Mouse (Mus musculus) small intestine, adult 2 months (tissue): ENCODE results near the gene Gm11733. TPM values are rescaled to one million over a fixed set of nuclear protein-coding genes. Genes with fewer than 3 reads are reported as not detected.
A peak's percentile ranks its signal among the peaks of the same experiment; 100 is the strongest.

ENCODE experiments used
- H3K27ac ChIP-seq: fragments of 200-500 bp; 2 replicates; pipeline ENCODE4 v1.5.1; 2012; ENCODE audit warnings: low read depth, low read length, control low read depth, inconsistent platforms; ENCODE audit not compliant: insufficient read depth
- H3K27me3 ChIP-seq: fragments of 200-500 bp; 2 replicates; pipeline ENCODE4 v1.6.1; 2012; ENCODE audit warnings: mild to moderate bottlenecking, moderate library complexity, low read length, inconsistent platforms; ENCODE audit not compliant: control insufficient read depth, insufficient read depth
- H3K36me3 ChIP-seq: fragments of 200-500 bp; 2 replicates; pipeline ENCODE4 v1.6.1; 2012; ENCODE audit warnings: mild to moderate bottlenecking, low read length, control low read depth, inconsistent platforms; ENCODE audit not compliant: control insufficient read depth, insufficient read depth
- H3K4me1 ChIP-seq: fragments of 200-500 bp; 2 replicates; pipeline ENCODE4 v1.6.1; 2012; ENCODE audit warnings: low read length, inconsistent platforms, mixed read lengths; ENCODE audit not compliant: control insufficient read depth, insufficient read depth, insufficient read length
- H3K4me3 ChIP-seq: fragments of 200-500 bp; 2 replicates; pipeline ENCODE4 v1.5.1; 2012; ENCODE audit warnings: low read depth, mild to moderate bottlenecking, control low read depth, inconsistent platforms, low read length, moderate library complexity
- CTCF ChIP-seq: fragments of 200-500 bp; IDR thresholded peaks from 2 replicates; pipeline ENCODE4 v1.5.1; 2012; ENCODE audit warnings: low read depth, mild to moderate bottlenecking, control low read depth, inconsistent platforms, low read length, moderate library complexity, mixed read lengths; ENCODE audit not compliant: insufficient replicate concordance, insufficient read length; ENCODE audit errors: extremely low read depth
- POLR2A ChIP-seq: fragments of 200-500 bp; IDR thresholded peaks from 2 replicates; pipeline ENCODE4 v1.6.1; 2012; ENCODE audit warnings: low read depth, mild to moderate bottlenecking, control low read depth, inconsistent platforms, low read length, moderate library complexity
- WGBS: fragments of 180-500 bp; shearing (Covaris S2); methylation state at CpG from one replicate; pipeline ENCODE4 v1.1.7; 2018; 5-methylcytosine and 5-hydroxymethylcytosine counted together
- polyA plus RNA-seq: library from polyadenylated mRNA; depleted of rRNA; stranded (reverse); fragments of >200 nt; gene quantifications from 2 replicates; pipeline ENCODE4 v1.2.3, GENCODE M21; 2012

Gene Gm11733
- polyA plus RNA-seq, 1 experiment: not detected

DNA sequence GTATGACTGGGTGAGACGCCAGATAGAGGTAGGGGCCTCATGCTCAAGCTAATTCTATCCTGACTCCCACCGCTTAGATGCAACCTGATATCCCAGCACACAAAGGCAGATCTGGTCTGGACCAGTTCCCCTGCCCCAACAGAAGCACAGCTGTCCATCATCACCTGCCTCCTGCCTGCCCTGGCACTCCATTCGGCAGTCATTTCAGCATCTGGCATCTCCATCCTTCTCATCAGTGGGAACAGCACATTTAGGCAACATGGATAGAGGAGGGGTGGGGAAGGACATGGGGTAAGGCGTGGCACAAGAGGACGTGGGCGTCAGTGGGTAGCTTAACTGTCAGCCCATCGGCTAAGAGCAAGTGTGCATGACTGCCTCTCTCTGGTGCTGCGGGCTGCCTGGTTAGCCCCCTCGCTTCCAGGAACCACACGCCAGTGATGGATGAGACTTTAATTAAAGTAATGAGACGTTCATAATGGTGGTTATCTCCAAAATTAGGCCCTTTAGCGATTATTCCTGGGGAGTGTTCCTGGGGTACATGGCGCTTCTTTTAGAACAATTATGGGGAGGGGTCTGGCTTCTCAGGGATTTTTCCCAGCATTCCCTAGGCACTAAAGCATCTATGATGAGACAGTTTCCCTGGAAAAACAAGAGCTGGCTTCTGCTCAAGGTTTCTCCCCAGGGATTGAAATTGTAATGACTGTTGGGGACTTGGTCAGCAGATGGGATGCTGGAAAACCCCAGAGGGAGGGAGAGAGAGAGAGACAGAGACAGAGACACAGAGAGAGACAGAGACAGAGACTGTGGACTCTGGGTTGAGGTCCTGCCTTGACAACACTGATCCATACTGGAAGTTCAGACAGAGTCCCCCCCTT is 38.0 kb downstream of the Gm11733 start:
- no peaks in the 10 kb centered on the region for H3K4me1 ChIP-seq
- no peak overlapping the region for H3K4me3 ChIP-seq
- no peaks in the 10 kb centered on the region; the same call in 1 of the 2 replicates for H3K27me3 ChIP-seq
- no peak overlapping the region for H3K27ac ChIP-seq
- WGBS: 65% methylated on average over 13 of the region's 13 CpGs
- TF ChIP-seq POLR2A (no peak), CTCF (no peak)
- H3K36me3 ChIP-seq: no peaks in the 10 kb centered on the region

DNA sequence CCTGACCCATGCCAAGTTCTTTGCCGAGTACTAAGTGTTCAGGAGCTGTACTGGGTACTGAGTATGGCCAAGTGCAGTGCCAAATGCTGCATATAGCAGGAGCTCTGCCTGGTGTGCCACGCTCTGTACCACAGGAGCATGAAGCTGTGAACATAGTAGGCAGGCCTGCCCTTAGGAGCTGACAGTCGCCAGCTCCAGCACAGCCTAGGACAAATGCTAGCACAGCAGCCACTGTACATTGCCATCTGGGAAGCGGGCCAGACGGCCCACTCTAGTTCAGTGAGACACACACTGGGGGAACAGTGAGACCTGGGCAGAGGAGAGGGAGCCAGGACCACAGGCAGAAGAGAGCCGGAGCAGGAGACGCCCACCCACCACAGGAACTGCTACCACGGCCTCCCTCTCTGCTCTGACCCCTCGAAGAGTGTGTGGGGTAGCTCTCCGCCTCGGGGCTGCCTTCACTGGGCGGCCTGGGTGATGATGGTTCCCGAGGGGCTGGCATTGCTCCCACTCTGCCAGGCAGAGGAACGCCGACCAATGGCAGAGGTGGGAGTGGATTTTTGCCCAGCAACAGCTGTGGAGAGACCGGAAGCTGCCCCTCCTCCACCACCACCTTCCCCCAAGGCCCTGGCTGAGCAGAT is 38.8 kb downstream of the Gm11733 start:
- Histone ChIP-seq H3K36me3 (no peaks in the 10 kb centered on the region), H3K27ac (no peak overlapping the region), H3K4me3 (no peak overlapping the region), H3K27me3 (no peaks in the 10 kb centered on the region; the same call in 1 of the 2 replicates), H3K4me1 (no peaks in the 10 kb centered on the region)
- TF ChIP-seq POLR2A: no peak
- no peak for TF ChIP-seq CTCF
- WGBS: 75% methylated on average over 16 of the region's 16 CpGs

DNA sequence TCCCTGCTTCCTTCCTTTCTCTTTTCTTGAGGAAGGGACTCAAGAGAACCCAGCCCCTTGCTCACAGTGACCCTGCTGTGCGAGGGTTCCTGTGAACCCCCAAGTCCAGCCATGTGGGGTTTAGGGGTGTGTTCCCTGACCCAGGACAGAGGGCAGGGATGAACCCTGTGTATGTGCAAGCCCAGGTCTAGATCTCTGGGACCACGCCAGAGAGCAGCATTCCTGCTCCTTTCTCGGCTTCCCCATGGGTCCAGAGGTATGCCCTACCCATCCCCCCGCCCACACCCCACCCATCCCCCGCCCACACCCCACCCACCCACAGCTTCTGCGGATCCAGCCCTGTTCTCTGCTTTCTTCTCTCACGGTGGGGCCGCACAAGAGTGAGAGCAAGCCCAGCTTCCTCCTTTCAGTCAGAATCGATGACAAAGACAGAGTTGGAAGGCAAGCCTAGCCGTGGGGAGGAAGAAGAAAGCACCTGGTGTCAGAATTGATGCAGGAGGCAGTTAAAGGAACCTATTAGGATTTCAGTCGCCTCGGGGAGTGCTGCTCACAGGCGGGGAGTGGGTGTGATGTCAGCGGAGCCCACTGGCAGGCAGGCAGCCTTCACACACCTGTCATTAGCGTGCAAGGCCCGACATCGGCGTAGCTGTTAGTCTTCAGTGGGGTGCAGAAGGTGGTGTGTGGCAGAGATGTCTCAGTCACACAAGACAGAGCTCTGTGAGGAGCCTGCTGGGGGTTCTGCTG is 41.6 kb downstream of the Gm11733 start:
- TF ChIP-seq CTCF (no peak), POLR2A (no peak)
- WGBS: 12% methylated on average over 18 of the region's 18 CpGs

DNA sequence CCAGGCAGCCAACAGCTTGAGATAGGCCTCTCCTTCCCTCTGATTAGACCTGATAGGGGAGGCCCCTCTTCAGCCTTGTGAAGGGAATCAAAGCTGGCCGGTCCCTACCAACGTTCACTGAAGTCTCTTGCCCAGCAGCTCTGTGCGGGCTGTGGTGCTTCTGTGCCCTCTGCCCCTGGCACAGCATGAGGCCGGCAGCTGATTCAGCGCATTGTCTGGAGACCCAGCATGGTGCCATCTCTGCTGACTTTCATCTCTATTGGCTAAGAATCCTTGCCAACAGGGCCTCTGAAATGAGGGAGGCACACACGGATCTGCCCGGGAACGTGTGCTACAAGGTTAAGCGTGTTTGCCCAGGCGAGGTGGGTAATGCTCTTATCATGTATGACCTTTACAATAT is 48.2 kb downstream of the Gm11733 start:
- Histone ChIP-seq H3K4me1 (0 out of 2 replicates have a peak, but pooled peaks cover 2% of the 10 kb centered on the region), H3K27ac (no peak overlapping the region), H3K4me3 (no peak overlapping the region), H3K36me3 (no peaks in the 10 kb centered on the region), H3K27me3 (no peaks in the 10 kb centered on the region)
- TF ChIP-seq POLR2A (no peak), CTCF (no peak)
- 67% methylated on average over 10 of the region's 10 CpGs for WGBS

More for the DNA sequence above, 41.6 kb downstream of the Gm11733 start:
- Histone ChIP-seq H3K27ac (no peak overlapping the region), H3K27me3 (no peaks in the 10 kb centered on the region; the same call in 1 of the 2 replicates), H3K4me1 (0 out of 2 replicates have a peak, but pooled peaks cover 2% of the 10 kb centered on the region), H3K4me3 (no peak overlapping the region), H3K36me3 (no peaks in the 10 kb centered on the region)

DNA sequence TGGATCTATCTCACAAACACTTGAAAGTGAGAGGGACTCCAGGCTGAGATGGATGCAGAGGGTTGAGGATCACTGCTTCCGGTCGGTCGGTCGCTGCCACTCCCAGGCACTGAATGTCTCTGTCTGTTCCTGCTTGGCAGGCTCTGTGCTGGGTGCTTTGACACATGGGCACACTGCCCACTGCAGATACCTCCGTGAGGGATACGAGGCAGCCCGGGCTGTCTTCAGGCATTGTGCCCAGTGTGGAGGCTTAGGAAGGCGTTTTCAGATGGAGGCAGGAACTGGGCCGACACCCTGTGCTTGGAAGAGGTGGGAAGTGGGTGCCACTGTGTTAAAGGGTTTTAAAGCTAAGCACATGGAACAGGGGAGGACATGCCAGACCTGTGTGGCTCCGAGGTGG is 50.7 kb downstream of the Gm11733 start:
- H3K27ac ChIP-seq: peak overlapping the region; percentile 12; the same call in 1 of the 2 replicates
- no peaks in the 10 kb centered on the region for H3K4me1 ChIP-seq
- 17% methylated on average over 10 of the region's 10 CpGs for WGBS
- no peaks in the 10 kb centered on the region for H3K36me3 ChIP-seq
- H3K27me3 ChIP-seq: no peaks in the 10 kb centered on the region
- no peak overlapping the region for H3K4me3 ChIP-seq
- TF ChIP-seq POLR2A: no peak
- TF ChIP-seq CTCF: no peak

DNA sequence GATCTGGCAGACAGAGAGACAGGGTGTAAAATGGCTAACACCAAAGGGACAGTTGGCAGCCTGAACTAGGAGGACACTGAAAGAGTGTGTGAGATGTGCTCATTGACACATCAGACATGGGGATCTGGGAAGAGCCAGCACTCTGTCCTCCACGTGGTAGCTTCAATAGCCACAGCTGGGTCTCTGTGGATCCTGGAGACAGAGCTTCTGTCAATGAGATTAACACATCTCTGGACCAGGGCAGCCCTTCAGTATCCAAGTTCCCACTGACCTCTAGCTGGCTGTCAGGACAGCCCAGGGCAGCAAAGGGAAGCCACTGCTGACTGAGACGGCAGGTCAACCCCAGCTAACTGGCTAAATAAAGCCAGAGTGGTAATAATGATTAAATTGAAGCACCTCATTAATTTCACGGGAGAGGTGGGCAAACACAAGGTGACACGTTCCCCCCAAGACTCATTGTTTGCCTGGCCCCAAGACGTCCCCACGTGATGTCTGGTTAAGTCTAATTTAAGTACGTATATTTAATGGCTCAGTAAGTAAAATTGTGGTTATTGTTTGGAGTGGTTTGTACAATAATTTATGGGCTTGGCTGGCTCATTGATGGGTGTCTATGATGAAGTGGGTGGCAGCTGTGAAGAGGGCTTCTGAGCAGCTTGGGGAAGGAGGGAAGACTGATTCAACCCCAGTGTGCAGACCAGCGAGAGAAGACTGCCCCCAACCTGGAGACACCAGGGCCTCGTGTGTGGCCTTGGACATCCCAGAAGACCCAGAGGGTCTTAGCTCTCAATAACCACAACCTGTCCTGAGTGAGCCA is 51.5 kb downstream of the Gm11733 start:
- H3K27ac ChIP-seq: no peak overlapping the region; the same call in 1 of the 2 replicates
- no peaks in the 10 kb centered on the region for H3K27me3 ChIP-seq
- no peak for TF ChIP-seq POLR2A
- TF ChIP-seq CTCF: no peak
- no peaks in the 10 kb centered on the region for H3K36me3 ChIP-seq
- H3K4me1 ChIP-seq: no peaks in the 10 kb centered on the region
- no peak overlapping the region for H3K4me3 ChIP-seq
- 42% methylated on average over 9 of the region's 9 CpGs for WGBS
